Mouse (Mus musculus): ENCODE data around the gene Eif3l. TPM values are rescaled to one million over a fixed set of nuclear protein-coding genes. Genes with fewer than 3 reads are reported as not detected.

Eif3l gene
- polyA plus RNA-seq, 1 experiment from 2014 or later: 165 TPM

Other genes starting within 250 kb of the Eif3l start
- gene Cdc42ep1, start 232.6 kb upstream of the Eif3l start, polyA plus RNA-seq (2015; fragmentation: Nextera tagmentation; extraction: Ambion mirVana): 11.4 and 13.6 TPM in 2 replicates
- gene Lgals2, start 219.7 kb upstream of the Eif3l start, polyA plus RNA-seq (2015; fragmentation: Nextera tagmentation; extraction: Ambion mirVana): not detected in 2 replicates
- 46.0 and 46.5 TPM in 2 replicates for gene Gga1, start 198.0 kb upstream of the Eif3l start, polyA plus RNA-seq (2015; fragmentation: Nextera tagmentation; extraction: Ambion mirVana)
- not detected in 2 replicates for gene Gm49510, start 175.5 kb upstream of the Eif3l start, polyA plus RNA-seq (2015; fragmentation: Nextera tagmentation; extraction: Ambion mirVana)
- 2.2 and 2.7 TPM in 2 replicates for gene Sh3bp1, start 175.4 kb upstream of the Eif3l start, polyA plus RNA-seq (2015; fragmentation: Nextera tagmentation; extraction: Ambion mirVana)
- gene Pdxp, start 161.3 kb upstream of the Eif3l start, polyA plus RNA-seq (2015; fragmentation: Nextera tagmentation; extraction: Ambion mirVana): 107 and 126 TPM in 2 replicates
- gene Lgals1, start 148.5 kb upstream of the Eif3l start, polyA plus RNA-seq (2015; fragmentation: Nextera tagmentation; extraction: Ambion mirVana): 51.7 and 53.2 TPM in 2 replicates
- gene Nol12, start 140.2 kb upstream of the Eif3l start, polyA plus RNA-seq (2015; fragmentation: Nextera tagmentation; extraction: Ambion mirVana): 66.3 and 67.6 TPM in 2 replicates
- gene Triobp, start 127.5 kb upstream of the Eif3l start, polyA plus RNA-seq (2015; fragmentation: Nextera tagmentation; extraction: Ambion mirVana): 40.9 and 48.8 TPM in 2 replicates
- 167 and 180 TPM in 2 replicates for gene H1f0, start 46.7 kb upstream of the Eif3l start, polyA plus RNA-seq (2015; fragmentation: Nextera tagmentation; extraction: Ambion mirVana)
- not detected in 2 replicates for gene Galr3, start 33.3 kb upstream of the Eif3l start, polyA plus RNA-seq (2015; fragmentation: Nextera tagmentation; extraction: Ambion mirVana)
- gene Ankrd54, start 12.3 kb upstream of the Eif3l start, polyA plus RNA-seq (2015; fragmentation: Nextera tagmentation; extraction: Ambion mirVana): 54.4 and 57.8 TPM in 2 replicates
- 12.0 and 12.7 TPM in 2 replicates for gene Micall1, start 33.7 kb downstream of the Eif3l start, polyA plus RNA-seq (2015; fragmentation: Nextera tagmentation; extraction: Ambion mirVana)
- gene Polr2f, start 65.8 kb downstream of the Eif3l start, polyA plus RNA-seq (2015; fragmentation: Nextera tagmentation; extraction: Ambion mirVana): 266 and 286 TPM in 2 replicates
- 18.8 and 19.1 TPM in 2 replicates for gene 1700088E04Rik, start 66.1 kb downstream of the Eif3l start, polyA plus RNA-seq (2015; fragmentation: Nextera tagmentation; extraction: Ambion mirVana)
- gene Sox10, start 90.1 kb downstream of the Eif3l start, polyA plus RNA-seq (2015; fragmentation: Nextera tagmentation; extraction: Ambion mirVana): 3.0 and 3.8 TPM in 2 replicates
- gene Pick1, start 154.0 kb downstream of the Eif3l start, polyA plus RNA-seq (2015; fragmentation: Nextera tagmentation; extraction: Ambion mirVana): 109 and 110 TPM in 2 replicates
- gene Gm49486, start 154.2 kb downstream of the Eif3l start, polyA plus RNA-seq (2015; fragmentation: Nextera tagmentation; extraction: Ambion mirVana): 0.47 and 1.3 TPM in 2 replicates
- 0.40 and 0.61 TPM in 2 replicates for gene Slc16a8, start 179.6 kb downstream of the Eif3l start, polyA plus RNA-seq (2015; fragmentation: Nextera tagmentation; extraction: Ambion mirVana)
- gene Baiap2l2, start 210.4 kb downstream of the Eif3l start, polyA plus RNA-seq (2015; fragmentation: Nextera tagmentation; extraction: Ambion mirVana): 1.3 and 3.6 TPM in 2 replicates